Mouse (Mus musculus) stomach, embryonic 14.5 days (tissue): ENCODE measurements around the gene Mettl7a3. TPM values are rescaled to one million over a fixed set of nuclear protein-coding genes. Genes with fewer than 3 reads are reported as not detected.

Source experiments
- ATAC-seq: fragments of 200-750 bp; cut with Nextera tagmentation; 2 replicates; pipeline ENCODE4 v1.8.0; 2017; ENCODE audit warnings: low read depth, moderate TSS enrichment; ENCODE audit not compliant: insufficient number of reproducible peaks, insufficient read depth, low FRiP score
- H3K27ac ChIP-seq: fragments of 300-500 bp; sonication (generic); 2 replicates; pipeline ENCODE4 v1.5.1; 2014; ENCODE audit warnings: mild to moderate bottlenecking, low read length, moderate library complexity, mixed read lengths
- H3K27me3 ChIP-seq: fragments of 300-500 bp; sonication (generic); 2 replicates; pipeline ENCODE4 v1.6.1; 2014; ENCODE audit warnings: low read length, control low read depth, mixed read lengths; ENCODE audit not compliant: control insufficient read depth, insufficient read depth
- H3K36me3 ChIP-seq: fragments of 300-500 bp; sonication (generic); 2 replicates; pipeline ENCODE4 v1.6.1; 2014; ENCODE audit warnings: mild to moderate bottlenecking, control low read depth, low read length, moderate library complexity, mixed read lengths; ENCODE audit not compliant: control insufficient read depth, insufficient read depth
- H3K4me1 ChIP-seq: fragments of 300-500 bp; sonication (generic); 2 replicates; pipeline ENCODE4 v1.6.1; 2014; ENCODE audit warnings: low read length, control low read depth, mixed read lengths; ENCODE audit not compliant: control insufficient read depth, insufficient read depth
- H3K4me2 ChIP-seq: fragments of 300-500 bp; sonication (generic); replicated peaks from 2 replicates; pipeline ENCODE4 v1.6.1; 2014; ENCODE audit warnings: low read depth, low read length, control low read depth
- H3K4me3 ChIP-seq: fragments of 300-500 bp; sonication (generic); 2 replicates; pipeline ENCODE4 v1.5.1; 2014; ENCODE audit warnings: low read depth, low read length, control low read depth
- H3K9ac ChIP-seq: fragments of 300-500 bp; sonication (generic); replicated peaks from 2 replicates; pipeline ENCODE4 v1.6.1; 2014; ENCODE audit warnings: low read depth, mild to moderate bottlenecking, control low read depth, low read length, moderate library complexity, mixed read lengths
- H3K9me3 ChIP-seq: fragments of 300-500 bp; sonication (generic); 2 replicates; pipeline ENCODE4 v1.6.1; 2016; ENCODE audit warnings: low read depth, low read length, control low read depth; ENCODE audit not compliant: control insufficient read depth
- WGBS: fragments of 180-500 bp; shearing (Covaris S2); extraction: QIAGEN DNeasy Blood & Tissue Kit; methylation state at CpG from one replicate; pipeline ENCODE4 v1.1.7; 2014; 5-methylcytosine and 5-hydroxymethylcytosine counted together
- polyA plus RNA-seq: library from polyadenylated mRNA; unstranded; fragments of >200 nt; fragmentation: Nextera tagmentation; extraction: Ambion mirVana; gene quantifications from 2 replicates; pipeline ENCODE4 v1.2.1, GENCODE M21; 2014

Mettl7a3 gene
- not detected in 2 replicates for polyA plus RNA-seq

- Histone ChIP-seq H3K9ac (no peak within 1 kb of the TSS), H3K4me3 (no peak within 1 kb of the TSS), H3K27me3 (no peaks in the 10 kb centered on the region), H3K4me1 (no peaks in the 10 kb centered on the region), H3K27ac (no peak within 1 kb of the TSS), H3K9me3 (no peaks in the 10 kb centered on the region), H3K36me3 (no peaks in the 10 kb centered on the region), H3K4me2 (no peak within 1 kb of the TSS)
- no peak for ATAC-seq
- WGBS = 75% methylated on average over 10 of the region's 10 CpGs
Observed at GRCm38 (mm10) chr15:100334629-100335028, at the start of gene Mettl7a3. Gene Mettl7a3, plus strand, starts transcription at chr15:100334929.

GRCm38 (mm10) chr15:100288980-100289379, 45.7 kb upstream of the Mettl7a3 start:
- no peak overlapping the region for H3K9ac ChIP-seq
- ATAC-seq = no peak
- no peaks in the 10 kb centered on the region for H3K9me3 ChIP-seq
- no peaks in the 10 kb centered on the region for H3K36me3 ChIP-seq
- H3K4me1 ChIP-seq = no peaks in the 10 kb centered on the region
- WGBS = 88% methylated on average over 6 of the region's 6 CpGs
- H3K27me3 ChIP-seq = no peaks in the 10 kb centered on the region
- no peak overlapping the region for H3K4me3 ChIP-seq
- no peak overlapping the region for H3K27ac ChIP-seq
- H3K4me2 ChIP-seq = no peak overlapping the region

GRCm38 (mm10) chr15:100290858-100291257, 43.9 kb upstream of the Mettl7a3 start:
- Histone ChIP-seq H3K4me3 (no peak overlapping the region), H3K9me3 (no peaks in the 10 kb centered on the region), H3K4me2 (no peak overlapping the region), H3K27me3 (no peaks in the 10 kb centered on the region), H3K4me1 (no peaks in the 10 kb centered on the region), H3K9ac (no peak overlapping the region), H3K27ac (no peak overlapping the region), H3K36me3 (no peaks in the 10 kb centered on the region)
- ATAC-seq = no peak
- WGBS = 76% methylated on average over 5 of the region's 5 CpGs

GRCm38 (mm10) chr15:100292326-100292725, 42.4 kb upstream of the Mettl7a3 start:
- no peak overlapping the region for H3K4me2 ChIP-seq
- 42% methylated on average over 7 of the region's 7 CpGs for WGBS
- no peaks in the 10 kb centered on the region for H3K9me3 ChIP-seq
- H3K4me3 ChIP-seq = no peak overlapping the region
- ATAC-seq = no peak
- no peaks in the 10 kb centered on the region for H3K4me1 ChIP-seq
- no peaks in the 10 kb centered on the region for H3K27me3 ChIP-seq
- H3K9ac ChIP-seq = no peak overlapping the region
- no peaks in the 10 kb centered on the region for H3K36me3 ChIP-seq
- H3K27ac ChIP-seq = no peak overlapping the region

- 86% methylated on average over 5 of the region's 5 CpGs for WGBS
- ATAC-seq = no peak
- Histone ChIP-seq H3K27me3 (no peaks in the 10 kb centered on the region), H3K4me1 (no peaks in the 10 kb centered on the region), H3K9me3 (no peaks in the 10 kb centered on the region), H3K4me2 (no peak overlapping the region), H3K27ac (no peak overlapping the region), H3K36me3 (no peaks in the 10 kb centered on the region), H3K4me3 (no peak overlapping the region), H3K9ac (no peak overlapping the region)
Observed at GRCm38 (mm10) chr15:100297856-100298255, 36.9 kb upstream of the Mettl7a3 start.

- no peak overlapping the region for H3K9ac ChIP-seq
- H3K36me3 ChIP-seq = no peaks in the 10 kb centered on the region
- H3K4me2 ChIP-seq = no peak overlapping the region
- H3K4me1 ChIP-seq = peaks cover 9% of the 10 kb centered on the region; the same call in 1 of the 2 replicates
- H3K4me3 ChIP-seq = no peak overlapping the region
- no peaks in the 10 kb centered on the region for H3K9me3 ChIP-seq
- no peak overlapping the region for H3K27ac ChIP-seq
- WGBS = 74% methylated on average over 6 of the region's 6 CpGs
- ATAC-seq = no peak
- H3K27me3 ChIP-seq = no peaks in the 10 kb centered on the region
Observed at GRCm38 (mm10) chr15:100300499-100300898, 34.2 kb upstream of the Mettl7a3 start.

- Histone ChIP-seq H3K27me3 (no peaks in the 10 kb centered on the region), H3K4me1 (peaks cover 9% of the 10 kb centered on the region; the same call in 1 of the 2 replicates), H3K27ac (no peak overlapping the region), H3K4me2 (no peak overlapping the region), H3K4me3 (no peak overlapping the region), H3K9ac (no peak overlapping the region), H3K36me3 (no peaks in the 10 kb centered on the region), H3K9me3 (no peaks in the 10 kb centered on the region)
- ATAC-seq = no peak
- 84% methylated on average over 15 of the region's 15 CpGs for WGBS
Observed at GRCm38 (mm10) chr15:100301556-100301955, 33.2 kb upstream of the Mettl7a3 start.

- H3K4me3 ChIP-seq = peak overlapping the region; percentile 46
- no peak for ATAC-seq
Observed at GRCm38 (mm10) chr15:100303428-100304018, 31.2 kb upstream of the Mettl7a3 start.

More at GRCm38 (mm10) chr15:100303428-100304018, 31.2 kb upstream of the Mettl7a3 start:
- H3K4me1 ChIP-seq = peaks cover 9% of the 10 kb centered on the region; the same call in 1 of the 2 replicates
- 45% methylated on average over 8 of the region's 8 CpGs for WGBS
- H3K9ac ChIP-seq = no peak overlapping the region
- no peak overlapping the region for H3K27ac ChIP-seq
- no peaks in the 10 kb centered on the region for H3K9me3 ChIP-seq
- peak overlapping the region; percentile 61 for H3K4me2 ChIP-seq
- no peaks in the 10 kb centered on the region for H3K27me3 ChIP-seq
- no peaks in the 10 kb centered on the region for H3K36me3 ChIP-seq
